Mouse (Mus musculus) heart, embryonic 16.5 days (tissue): Measurements from ENCODE around the gene Cdca3. TPM values are rescaled to one million over a fixed set of nuclear protein-coding genes. Genes with fewer than 3 reads are reported as not detected.

Experiments used
- ATAC-seq: fragments of 200-750 bp; cut with Nextera tagmentation; replicated peaks from 2 replicates; pipeline ENCODE4 v1.8.0; 2017; ENCODE audit warnings: moderate number of reproducible peaks; ENCODE audit not compliant: insufficient read depth, low FRiP score; ENCODE audit errors: extremely low read depth
- H3K27ac ChIP-seq: fragments of 300-500 bp; sonication (generic); 2 replicates; pipeline ENCODE4 v1.5.1; 2014; ENCODE audit warnings: mild to moderate bottlenecking, low read length, control low read depth, moderate library complexity
- H3K27me3 ChIP-seq: fragments of 300-500 bp; sonication (generic); 2 replicates; pipeline ENCODE4 v1.6.1; 2014; ENCODE audit warnings: low read length, mixed read lengths; ENCODE audit not compliant: control insufficient read depth, insufficient read depth
- H3K36me3 ChIP-seq: fragments of 300-500 bp; sonication (generic); 2 replicates; pipeline ENCODE4 v1.6.1; 2014; ENCODE audit not compliant: control insufficient read depth, insufficient read depth
- H3K4me1 ChIP-seq: fragments of 300-500 bp; sonication (generic); 2 replicates; pipeline ENCODE4 v1.6.1; 2014; ENCODE audit warnings: low read length, mixed read lengths; ENCODE audit not compliant: control insufficient read depth, insufficient read depth
- H3K4me2 ChIP-seq: fragments of 300-500 bp; sonication (generic); 2 replicates; pipeline ENCODE4 v1.6.1; 2014; ENCODE audit warnings: low read depth, mild to moderate bottlenecking, control low read depth, low read length
- H3K4me3 ChIP-seq: fragments of 300-500 bp; sonication (generic); 2 replicates; pipeline ENCODE4 v1.5.1; 2014; ENCODE audit warnings: mild to moderate bottlenecking, control low read depth, low read length
- H3K9ac ChIP-seq: fragments of 300-500 bp; sonication (generic); 2 replicates; pipeline ENCODE4 v1.6.1; 2014; ENCODE audit warnings: low read length, control low read depth
- H3K9me3 ChIP-seq: fragments of 300-500 bp; sonication (generic); replicated peaks from 2 replicates; pipeline ENCODE4 v1.6.1; 2016; ENCODE audit warnings: low read length; ENCODE audit not compliant: control insufficient read depth
- WGBS: fragments of 180-500 bp; shearing (Covaris S2); extraction: QIAGEN DNeasy Blood & Tissue Kit; methylation state at CpG from one replicate; pipeline ENCODE4 v1.1.7; 2014; 5-methylcytosine and 5-hydroxymethylcytosine counted together
- polyA plus RNA-seq: library from polyadenylated mRNA; unstranded; fragments of >200 nt; fragmentation: Nextera tagmentation; extraction: Ambion mirVana; gene quantifications from 2 replicates; pipeline ENCODE4 v1.2.1, GENCODE M21; 2015

Cdca3 gene
- polyA plus RNA-seq, 1 experiment from 2014 or later, result 126 TPM

DNA sequence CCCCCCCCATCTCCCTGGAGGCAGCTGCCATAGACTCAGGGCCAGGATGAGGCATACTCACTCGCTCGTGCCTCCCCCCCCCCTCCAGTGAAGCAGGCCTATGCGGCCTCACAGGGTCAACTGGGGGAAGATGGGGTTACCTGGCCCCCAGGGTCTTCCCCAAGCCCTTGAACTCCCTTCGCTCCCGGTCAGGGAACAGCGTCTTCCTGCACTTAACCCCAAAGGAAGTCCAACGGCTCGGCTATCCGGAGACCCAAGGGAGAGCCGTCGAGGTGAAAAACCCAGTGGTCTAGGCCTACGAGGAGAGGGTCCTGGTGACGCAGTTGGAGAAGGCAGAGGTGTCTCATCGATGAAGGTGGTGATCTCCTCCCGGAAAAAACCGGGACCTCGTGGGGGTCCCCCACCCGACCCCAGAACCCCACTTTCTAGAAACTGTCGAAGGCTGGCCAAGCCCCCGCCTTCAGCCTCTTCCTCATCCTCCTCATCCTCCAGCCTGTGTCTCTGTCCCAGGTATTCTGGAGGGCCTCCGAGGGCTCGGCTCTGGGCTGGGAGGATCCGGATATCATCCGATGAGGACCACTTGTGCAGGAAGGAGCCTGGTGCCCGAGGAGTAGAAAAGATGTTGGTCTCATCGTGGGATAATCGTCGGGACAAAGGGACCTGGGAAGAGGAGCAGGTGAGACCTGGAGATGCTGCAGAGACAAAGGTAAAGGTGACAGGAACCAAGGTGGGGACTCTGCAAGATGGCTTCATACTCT, 29.4 kb downstream of the Cdca3 start:
- Histone ChIP-seq H3K27ac (no peak overlapping the region), H3K4me2 (no peak overlapping the region; the same call in 1 of the 2 replicates), H3K36me3 (no peaks in the 10 kb centered on the region), H3K4me1 (peaks cover 32% of the 10 kb centered on the region), H3K4me3 (no peak overlapping the region; the same call in 1 of the 2 replicates), H3K27me3 (peaks cover 22% of the 10 kb centered on the region), H3K9me3 (no peaks in the 10 kb centered on the region), H3K9ac (no peak overlapping the region; the same call in 1 of the 2 replicates)
- 70% methylated on average over 28 of the region's 28 CpGs for WGBS
- no peak for ATAC-seq

DNA sequence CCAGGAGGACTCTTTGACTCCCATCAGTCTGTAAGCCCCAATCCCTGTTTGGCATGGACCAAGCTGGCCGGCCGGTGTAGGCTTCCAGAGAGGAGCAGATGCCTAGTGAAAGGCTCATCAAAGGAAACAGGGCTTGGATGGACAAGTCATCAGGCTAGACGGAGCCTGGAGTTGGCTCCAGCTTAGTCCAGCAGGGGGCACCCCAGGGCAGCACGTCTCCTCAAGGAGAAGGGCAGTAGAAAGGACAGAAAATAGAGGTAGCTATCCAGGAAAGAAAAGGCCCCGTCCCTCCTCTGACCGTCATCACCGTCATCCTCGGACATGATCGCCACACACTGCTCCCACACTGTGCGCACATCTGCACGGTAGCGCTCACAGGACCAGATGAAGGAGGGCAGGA, 30.4 kb downstream of the Cdca3 start:
- WGBS, result 7% methylated on average over 12 of the region's 12 CpGs
- Histone ChIP-seq H3K4me3 (no peak overlapping the region), H3K4me2 (0 out of 2 replicates have a peak overlapping the region, but pooled peaks have one; percentile 26), H3K9me3 (no peaks in the 10 kb centered on the region), H3K27me3 (peaks cover 27% of the 10 kb centered on the region), H3K27ac (no peak overlapping the region), H3K9ac (peak overlapping the region; percentile 47; the same call in 1 of the 2 replicates), H3K4me1 (peaks cover 32% of the 10 kb centered on the region), H3K36me3 (no peaks in the 10 kb centered on the region)
- no peak for ATAC-seq

- peaks cover 29% of the 10 kb centered on the region for H3K4me1 ChIP-seq
- H3K4me2 ChIP-seq, result no peak overlapping the region
- no peaks in the 10 kb centered on the region for H3K9me3 ChIP-seq
- no peaks in the 10 kb centered on the region for H3K36me3 ChIP-seq
- WGBS, result 82% methylated on average over 9 of the region's 9 CpGs
- H3K27ac ChIP-seq, result no peak overlapping the region
- H3K9ac ChIP-seq, result no peak overlapping the region
- no peak for ATAC-seq
- H3K4me3 ChIP-seq, result no peak overlapping the region
- peaks cover 30% of the 10 kb centered on the region for H3K27me3 ChIP-seq
These were observed 31.2 kb downstream of the Cdca3 start for GRCm38 (mm10) chr6:124860511-124860910.

DNA sequence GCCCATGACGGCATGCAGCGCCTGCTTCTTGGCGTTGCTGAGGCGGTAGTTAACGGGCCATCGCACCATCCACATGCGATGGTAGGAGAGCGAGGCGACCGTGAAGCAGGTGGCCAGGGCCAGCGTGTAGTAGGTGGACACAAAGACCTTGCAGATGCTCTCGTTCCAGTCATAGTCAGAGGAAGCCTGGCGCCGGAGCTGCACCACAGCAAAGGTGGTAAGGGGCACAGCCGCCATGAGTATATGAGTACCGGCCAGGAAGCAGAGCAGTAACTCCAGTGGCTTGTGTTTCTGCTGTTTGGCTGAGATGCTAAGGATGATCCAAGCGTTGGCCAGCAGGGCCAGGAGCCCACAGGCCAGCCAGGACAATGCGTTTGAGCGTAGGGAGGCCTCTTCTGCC, 31.9 kb downstream of the Cdca3 start:
- WGBS, result 84% methylated on average over 19 of the region's 19 CpGs
- H3K4me3 ChIP-seq, result no peak overlapping the region
- no peak for ATAC-seq
- no peak overlapping the region for H3K4me2 ChIP-seq
- no peaks in the 10 kb centered on the region for H3K9me3 ChIP-seq
- H3K36me3 ChIP-seq, result no peaks in the 10 kb centered on the region
- no peak overlapping the region for H3K27ac ChIP-seq
- peaks cover 27% of the 10 kb centered on the region for H3K4me1 ChIP-seq
- no peak overlapping the region for H3K9ac ChIP-seq
- peaks cover 31% of the 10 kb centered on the region for H3K27me3 ChIP-seq

DNA sequence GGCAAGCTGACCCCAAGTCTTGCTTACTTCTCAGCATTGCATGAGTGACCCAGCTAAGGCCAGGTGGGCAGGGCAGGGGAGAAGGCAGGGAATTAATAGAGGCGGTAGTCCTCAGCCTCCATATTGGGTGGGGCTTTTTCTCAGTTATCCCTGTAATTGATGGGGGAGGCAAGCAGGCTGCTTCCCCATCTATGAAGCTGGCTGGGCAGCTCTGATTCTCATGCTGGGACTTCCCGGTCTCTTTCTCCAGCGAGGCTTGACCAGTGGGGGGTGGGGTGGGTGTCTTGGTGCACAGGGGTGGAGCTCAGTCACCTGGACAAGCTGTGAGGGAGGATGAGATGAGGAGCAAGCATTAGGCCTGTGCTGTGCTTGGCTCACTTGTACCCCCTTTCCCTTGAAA, 32.5 kb downstream of the Cdca3 start:
- Histone ChIP-seq H3K27ac (no peak overlapping the region), H3K9me3 (no peaks in the 10 kb centered on the region), H3K4me2 (no peak overlapping the region), H3K27me3 (peaks cover 31% of the 10 kb centered on the region), H3K4me3 (no peak overlapping the region), H3K4me1 (peaks cover 24% of the 10 kb centered on the region), H3K36me3 (no peaks in the 10 kb centered on the region), H3K9ac (no peak overlapping the region)
- WGBS, result 44% methylated on average over 3 of the region's 3 CpGs
- ATAC-seq, result no peak

DNA sequence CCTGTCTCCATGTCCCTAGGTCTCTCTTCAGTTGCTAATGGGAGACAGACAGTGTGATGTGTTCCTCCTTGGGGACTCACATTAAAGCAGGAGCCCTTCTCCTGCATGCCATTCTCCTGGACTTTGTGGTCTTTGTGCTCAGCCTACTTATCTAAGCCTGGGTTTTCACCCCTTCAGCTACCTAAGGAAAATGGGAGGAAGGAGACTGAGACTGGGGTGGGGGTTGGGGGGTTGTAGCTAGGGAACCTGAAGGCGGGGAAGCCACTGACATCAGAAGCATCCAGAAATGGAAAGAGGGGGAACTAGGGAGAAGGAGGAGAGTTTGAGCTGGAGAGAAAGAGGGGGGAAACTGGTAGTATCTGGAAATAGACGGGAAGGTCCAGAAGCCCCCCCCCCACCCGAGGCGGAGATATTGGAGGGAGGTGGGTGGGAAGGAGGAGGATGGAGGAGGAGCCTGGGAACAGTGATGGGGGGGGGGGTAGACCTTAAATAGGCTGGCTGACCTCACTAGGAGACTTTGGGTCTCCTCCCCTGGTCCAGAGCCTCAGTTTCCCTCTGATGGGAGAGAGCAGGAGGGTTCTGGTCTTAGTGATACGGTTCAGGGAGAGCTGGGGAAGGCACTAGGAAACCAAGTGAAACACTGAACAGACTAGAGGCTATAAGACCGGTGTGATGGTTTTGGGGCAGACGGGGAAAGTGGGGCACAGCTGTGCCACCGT, 33.2 kb downstream of the Cdca3 start:
- Histone ChIP-seq H3K27ac (no peak overlapping the region), H3K4me1 (peaks cover 24% of the 10 kb centered on the region), H3K9me3 (no peaks in the 10 kb centered on the region), H3K4me3 (peak overlapping the region; percentile 64), H3K4me2 (peak overlapping the region; percentile 94), H3K36me3 (no peaks in the 10 kb centered on the region), H3K9ac (peak overlapping the region; percentile 81; the same call in 1 of the 2 replicates), H3K27me3 (peaks cover 31% of the 10 kb centered on the region)
- no peak for ATAC-seq
- WGBS, result 14% methylated on average over 8 of the region's 8 CpGs

GRCm38 (mm10) chr6:124863125-124863657, 33.8 kb downstream of the Cdca3 start:
- ATAC-seq, result peak; percentile 34
- H3K4me3 ChIP-seq, result peak overlapping the region; percentile 64
- peaks cover 26% of the 10 kb centered on the region for H3K27me3 ChIP-seq
- H3K9ac ChIP-seq, result peak overlapping the region; percentile 81
- peak overlapping the region; percentile 94 for H3K4me2 ChIP-seq
- 1% methylated on average over 8 of the region's 16 CpGs for WGBS
- no peak overlapping the region for H3K27ac ChIP-seq
- peaks cover 21% of the 10 kb centered on the region for H3K4me1 ChIP-seq
- no peaks in the 10 kb centered on the region for H3K36me3 ChIP-seq
- no peaks in the 10 kb centered on the region for H3K9me3 ChIP-seq

- Histone ChIP-seq H3K27me3 (peaks cover 20% of the 10 kb centered on the region), H3K9ac (peak within 1 kb of the TSS; percentile 81), H3K4me2 (peak within 1 kb of the TSS; percentile 94), H3K4me3 (peak within 1 kb of the TSS; percentile 64), H3K36me3 (no peaks in the 10 kb centered on the region), H3K27ac (no peak within 1 kb of the TSS), H3K4me1 (peaks cover 17% of the 10 kb centered on the region), H3K9me3 (no peaks in the 10 kb centered on the region)
- peak; percentile 61 for ATAC-seq
- under 1% methylated on average over 37 of the region's 43 CpGs for WGBS
These were observed 34.4 kb downstream of the Cdca3 start, which contains the start of gene Gpr162 for GRCm38 (mm10) chr6:124863658-124864298. Gpr162 (minus strand) TSS chr6:124863983.
